Mouse (Mus musculus) liver, embryonic 16.5 days (tissue): ENCODE measurements around the gene Myo9a. TPM values are rescaled to one million over a fixed set of nuclear protein-coding genes. Genes with fewer than 3 reads are reported as not detected.

ENCODE experiments used
- ATAC-seq: fragments of 200-750 bp; cut with Nextera tagmentation; 2 replicates; pipeline ENCODE4 v1.8.0; 2017; ENCODE audit warnings: low read depth, mild to moderate bottlenecking, moderate number of reproducible peaks, moderate library complexity
- H3K27ac ChIP-seq: fragments of 300-500 bp; sonication (generic); 2 replicates; pipeline ENCODE4 v1.5.1; 2014; ENCODE audit warnings: mild to moderate bottlenecking, low read length
- H3K27me3 ChIP-seq: fragments of 300-500 bp; sonication (generic); 2 replicates; pipeline ENCODE4 v1.6.1; 2014; ENCODE audit warnings: low read depth, low read length, mixed read lengths; ENCODE audit not compliant: control insufficient read depth, insufficient read depth
- H3K36me3 ChIP-seq: fragments of 300-500 bp; sonication (generic); 2 replicates; pipeline ENCODE4 v1.6.1; 2014; ENCODE audit warnings: mild to moderate bottlenecking; ENCODE audit not compliant: control insufficient read depth, insufficient read depth
- H3K4me1 ChIP-seq: fragments of 300-500 bp; sonication (generic); 2 replicates; pipeline ENCODE4 v1.6.1; 2014; ENCODE audit warnings: low read depth, low read length, mixed read lengths; ENCODE audit not compliant: control insufficient read depth
- H3K4me2 ChIP-seq: fragments of 300-500 bp; sonication (generic); 2 replicates; pipeline ENCODE4 v1.6.1; 2014; ENCODE audit warnings: low read depth, low read length, mixed read lengths
- H3K4me3 ChIP-seq: fragments of 300-500 bp; sonication (generic); 2 replicates; pipeline ENCODE4 v1.5.1; 2014; ENCODE audit warnings: low read depth, mild to moderate bottlenecking, low read length
- H3K9ac ChIP-seq: fragments of 300-500 bp; sonication (generic); 2 replicates; pipeline ENCODE4 v1.6.1; 2014; ENCODE audit warnings: low read depth, low read length
- H3K9me3 ChIP-seq: fragments of 300-500 bp; sonication (generic); replicated peaks from 2 replicates; pipeline ENCODE4 v1.6.1; 2016; ENCODE audit warnings: low read length; ENCODE audit not compliant: control insufficient read depth
- WGBS: fragments of 180-500 bp; shearing (Covaris S2); extraction: QIAGEN DNeasy Blood & Tissue Kit; methylation state at CpG from one replicate; pipeline ENCODE4 v1.1.7; 2014; ENCODE audit not compliant: insufficient replicate concordance; 5-methylcytosine and 5-hydroxymethylcytosine counted together
- polyA plus RNA-seq: library from polyadenylated mRNA; unstranded; fragments of >200 nt; fragmentation: Nextera tagmentation; extraction: Ambion mirVana; gene quantifications from 2 replicates; pipeline ENCODE4 v1.2.1, GENCODE M21; 2015

Myo9a gene
- polyA plus RNA-seq = 3.1 and 3.4 TPM in 2 replicates

- peak within 1 kb of the TSS; percentile 94 for H3K4me3 ChIP-seq
These were observed at the start of gene Myo9a, which contains the start of gene Senp8 for GRCm38 (mm10) chr9:59750267-59751065. Myo9a (plus strand) TSS chr9:59750896. Senp8 (minus strand) TSS chr9:59750710.

DNA sequence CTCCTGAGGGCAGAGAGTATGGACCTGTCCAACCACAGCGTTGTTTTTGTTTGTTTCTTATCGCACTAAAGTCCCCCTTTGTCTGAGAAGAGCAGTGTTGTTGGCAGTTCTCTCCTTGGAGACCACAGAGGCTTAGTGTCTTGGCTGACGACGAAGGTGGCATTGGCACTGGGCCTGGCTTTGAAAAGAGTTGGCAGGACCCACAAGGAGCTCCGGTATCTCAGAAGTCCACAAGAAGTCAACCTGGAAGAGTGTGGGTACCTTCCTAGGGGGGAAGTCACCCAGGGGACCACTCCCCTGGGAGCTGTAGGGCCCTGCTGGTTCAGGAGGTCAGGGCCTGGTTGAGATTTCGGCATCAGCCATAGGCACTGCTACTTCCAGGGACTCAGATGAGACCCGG is 49.6 kb upstream of the Myo9a start:
- H3K4me3 ChIP-seq = no peak overlapping the region
- H3K9me3 ChIP-seq = no peaks in the 10 kb centered on the region
- no peak overlapping the region for H3K4me2 ChIP-seq
- H3K27me3 ChIP-seq = peaks cover 8% of the 10 kb centered on the region
- no peaks in the 10 kb centered on the region for H3K4me1 ChIP-seq
- ATAC-seq = no peak
- WGBS = 69% methylated on average over 7 of the region's 7 CpGs
- no peak overlapping the region for H3K9ac ChIP-seq
- H3K36me3 ChIP-seq = no peaks in the 10 kb centered on the region
- H3K27ac ChIP-seq = no peak overlapping the region

More at GRCm38 (mm10) chr9:59750267-59751065, at the start of gene Myo9a, which contains the start of gene Senp8:
- Histone ChIP-seq H3K4me2 (peak within 1 kb of the TSS; percentile 95), H3K27me3 (no peaks in the 10 kb centered on the region), H3K9me3 (no peaks in the 10 kb centered on the region), H3K4me1 (peaks cover 20% of the 10 kb centered on the region), H3K36me3 (no peaks in the 10 kb centered on the region), H3K27ac (peak within 1 kb of the TSS; percentile 93), H3K9ac (peak within 1 kb of the TSS; percentile 90)
- under 1% methylated on average over 59 of the region's 59 CpGs for WGBS
- ATAC-seq = peak; percentile 89

- H3K9me3 ChIP-seq = no peaks in the 10 kb centered on the region
- H3K9ac ChIP-seq = no peak overlapping the region
- no peaks in the 10 kb centered on the region for H3K36me3 ChIP-seq
- WGBS = 55% methylated on average over 6 of the region's 6 CpGs
- peaks cover 3% of the 10 kb centered on the region for H3K27me3 ChIP-seq
- H3K27ac ChIP-seq = no peak overlapping the region
- no peak overlapping the region for H3K4me3 ChIP-seq
- H3K4me1 ChIP-seq = no peaks in the 10 kb centered on the region
- H3K4me2 ChIP-seq = no peak overlapping the region
- no peak for ATAC-seq
These were observed 47.6 kb upstream of the Myo9a start for GRCm38 (mm10) chr9:59703099-59703498.

GRCm38 (mm10) chr9:59706850-59707825 is 43.6 kb upstream of the Myo9a start:
- Histone ChIP-seq H3K4me3 (no peak overlapping the region), H3K4me1 (no peaks in the 10 kb centered on the region), H3K27me3 (no peaks in the 10 kb centered on the region; the same call in 1 of the 2 replicates), H3K27ac (0 out of 2 replicates have a peak overlapping the region, but pooled peaks have one; percentile 12), H3K36me3 (no peaks in the 10 kb centered on the region), H3K4me2 (no peak overlapping the region), H3K9me3 (no peaks in the 10 kb centered on the region), H3K9ac (no peak overlapping the region)
- ATAC-seq = no peak
- 38% methylated on average over 10 of the region's 10 CpGs for WGBS

DNA sequence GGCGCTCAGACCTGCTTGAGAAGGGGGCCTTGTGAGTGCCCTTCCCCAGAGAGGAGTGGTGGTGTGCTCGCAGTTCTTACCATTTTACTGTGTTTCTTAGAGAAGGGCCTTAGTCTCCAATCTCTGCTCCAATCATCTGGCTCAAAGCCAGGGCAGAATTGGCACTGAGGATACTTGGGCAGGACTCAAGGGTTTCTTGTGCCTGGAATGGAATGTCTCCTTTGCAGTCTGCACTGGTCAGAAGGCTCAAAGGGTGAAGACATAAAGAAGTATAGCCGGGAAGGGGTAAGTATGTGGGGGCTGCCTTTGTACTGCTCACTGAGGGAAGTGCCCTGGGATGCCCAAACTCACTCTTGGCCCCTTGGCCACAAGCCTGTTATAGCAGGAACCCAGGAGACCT is 41.5 kb upstream of the Myo9a start:
- WGBS = 50% methylated on average over 3 of the region's 3 CpGs

GRCm38 (mm10) chr9:59716275-59716898 is 34.3 kb upstream of the Myo9a start:
- WGBS = 55% methylated on average over 7 of the region's 7 CpGs
- Histone ChIP-seq H3K27me3 (no peaks in the 10 kb centered on the region), H3K36me3 (no peaks in the 10 kb centered on the region), H3K27ac (no peak overlapping the region), H3K4me3 (no peak overlapping the region), H3K9me3 (no peaks in the 10 kb centered on the region), H3K4me1 (no peaks in the 10 kb centered on the region), H3K9ac (no peak overlapping the region), H3K4me2 (no peak overlapping the region)
- no peak for ATAC-seq

More for the DNA sequence above, 41.5 kb upstream of the Myo9a start:
- no peaks in the 10 kb centered on the region; the same call in 1 of the 2 replicates for H3K27me3 ChIP-seq
- H3K4me3 ChIP-seq = no peak overlapping the region
- ATAC-seq = no peak
- no peak overlapping the region for H3K9ac ChIP-seq
- H3K27ac ChIP-seq = no peak overlapping the region
- H3K36me3 ChIP-seq = no peaks in the 10 kb centered on the region
- H3K9me3 ChIP-seq = no peaks in the 10 kb centered on the region
- H3K4me2 ChIP-seq = no peak overlapping the region
- no peaks in the 10 kb centered on the region for H3K4me1 ChIP-seq

DNA sequence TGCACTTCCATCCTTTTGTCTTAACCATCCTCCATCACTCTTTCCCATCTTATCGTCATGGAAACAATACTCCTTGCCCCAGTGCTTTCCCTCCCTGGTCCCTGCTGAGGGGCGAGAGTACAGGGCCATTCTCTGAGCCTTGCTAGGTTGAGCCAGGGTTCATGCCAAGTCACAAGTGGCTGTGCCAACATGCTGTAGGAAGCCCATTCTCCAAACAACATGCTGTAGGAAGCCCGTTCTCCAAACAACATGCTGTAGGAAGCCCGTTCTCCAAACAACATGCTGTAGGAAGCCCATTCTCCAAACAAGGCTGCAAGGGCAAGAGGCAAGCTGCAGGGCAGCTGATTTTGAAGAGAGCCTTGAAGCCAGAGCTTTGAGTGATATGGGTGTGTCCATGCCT is 32.5 kb upstream of the Myo9a start:
- Histone ChIP-seq H3K9me3 (no peaks in the 10 kb centered on the region), H3K4me2 (no peak overlapping the region), H3K4me1 (no peaks in the 10 kb centered on the region), H3K27me3 (no peaks in the 10 kb centered on the region), H3K36me3 (no peaks in the 10 kb centered on the region), H3K4me3 (no peak overlapping the region), H3K9ac (no peak overlapping the region), H3K27ac (no peak overlapping the region)
- WGBS = 68% methylated on average over 4 of the region's 4 CpGs
- no peak for ATAC-seq

DNA sequence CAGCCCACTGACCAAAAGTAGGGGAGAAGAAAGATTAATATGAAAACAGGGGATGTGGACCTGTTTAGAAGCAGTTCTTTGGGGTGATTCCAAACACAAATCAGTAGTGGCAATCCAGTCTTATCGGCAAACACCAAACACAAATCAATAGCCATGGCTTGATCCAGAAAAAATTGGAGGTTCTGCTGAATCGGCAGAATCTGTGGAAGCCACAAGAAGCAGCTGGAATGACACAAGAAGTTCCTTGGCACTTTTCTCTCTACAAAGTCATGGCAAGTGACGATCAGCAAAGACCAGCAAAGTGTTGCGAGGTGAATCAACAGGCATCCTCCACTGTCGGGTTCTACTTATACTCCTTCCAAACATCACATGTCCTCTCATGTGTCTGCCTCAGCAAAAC is 29.6 kb upstream of the Myo9a start:
- Histone ChIP-seq H3K36me3 (no peaks in the 10 kb centered on the region), H3K4me3 (no peak overlapping the region), H3K9me3 (no peaks in the 10 kb centered on the region), H3K9ac (no peak overlapping the region), H3K4me1 (no peaks in the 10 kb centered on the region), H3K27me3 (no peaks in the 10 kb centered on the region), H3K27ac (no peak overlapping the region), H3K4me2 (no peak overlapping the region)
- 67% methylated on average over 5 of the region's 5 CpGs for WGBS
- ATAC-seq = no peak
